Mouse (Mus musculus) cerebellum, adult (tissue): ENCODE data around the gene Ifit1bl1.
"Not testable (repeated sequence)": the region's sequence is repeated elsewhere in the genome, so short reads cannot be mapped to it uniquely, and the experiment has no call there.

Source experiments
- ATAC-seq: cut with Nextera tagmentation; 2 replicates; pipeline ENCODE4 v1.9.2; 2017; ENCODE audit warnings: mild to moderate bottlenecking, moderate library complexity, mixed read lengths; ENCODE audit not compliant: insufficient number of reproducible peaks, low FRiP score, low TSS enrichment

Gene Ifit1bl1

GRCm38 (mm10) chr19:34593456-34593855, 8.3 kb downstream of the Ifit1bl1 start:
- no peak for ATAC-seq

DNA sequence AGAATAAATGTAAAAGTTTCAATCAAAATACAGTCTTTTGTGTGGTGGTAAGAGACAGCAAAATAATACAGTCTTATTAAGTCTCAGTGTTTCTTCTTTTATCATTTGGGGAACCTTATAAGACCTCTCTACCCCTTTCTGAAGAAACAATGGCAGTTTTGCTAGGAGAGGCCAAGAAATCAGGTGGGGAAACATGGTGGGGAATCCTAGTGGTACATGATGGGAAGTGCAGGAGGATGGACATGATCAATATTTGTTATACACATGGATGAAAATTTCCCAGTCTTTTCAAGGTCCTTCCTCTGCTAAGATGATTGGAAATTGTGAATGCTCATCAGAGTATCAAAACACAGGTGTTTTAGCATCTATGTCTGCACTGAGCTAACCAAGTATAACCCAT, 12.8 kb downstream of the Ifit1bl1 start:
- ATAC-seq, result no peak

GRCm38 (mm10) chr19:34587898-34588692, 13.7 kb downstream of the Ifit1bl1 start:
- not testable (repeated sequence) for ATAC-seq

- not testable (repeated sequence) for ATAC-seq
Observed at GRCm38 (mm10) chr19:34585740-34586458, 15.9 kb downstream of the Ifit1bl1 start.

- ATAC-seq, result 0 out of 2 replicates have a peak, but pooled peaks have one; percentile 17
Observed at GRCm38 (mm10) chr19:34583126-34583766, 18.5 kb downstream of the Ifit1bl1 start, which contains the start of gene Ifit3. Ifit3 (plus strand) TSS chr19:34583531.

DNA sequence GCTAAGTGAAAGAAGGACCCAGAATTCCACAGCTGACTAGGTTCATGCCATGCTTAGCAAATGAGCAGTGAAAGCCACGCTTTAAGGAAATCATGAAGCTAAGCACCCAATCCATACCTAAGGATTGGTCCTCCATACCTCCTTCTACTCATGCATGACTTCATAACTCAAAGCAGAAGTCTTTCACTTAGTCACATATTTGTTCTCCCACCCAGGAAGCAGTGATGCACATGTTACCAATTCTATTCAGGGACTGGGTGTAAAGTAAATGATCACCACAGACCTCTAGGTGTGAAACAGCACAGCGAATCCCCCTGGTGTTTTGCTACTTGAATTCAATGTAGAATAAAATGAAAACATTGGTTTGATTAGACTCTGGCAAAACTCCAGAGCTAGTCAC, 19.1 kb downstream of the Ifit1bl1 start:
- not testable (repeated sequence) for ATAC-seq

DNA sequence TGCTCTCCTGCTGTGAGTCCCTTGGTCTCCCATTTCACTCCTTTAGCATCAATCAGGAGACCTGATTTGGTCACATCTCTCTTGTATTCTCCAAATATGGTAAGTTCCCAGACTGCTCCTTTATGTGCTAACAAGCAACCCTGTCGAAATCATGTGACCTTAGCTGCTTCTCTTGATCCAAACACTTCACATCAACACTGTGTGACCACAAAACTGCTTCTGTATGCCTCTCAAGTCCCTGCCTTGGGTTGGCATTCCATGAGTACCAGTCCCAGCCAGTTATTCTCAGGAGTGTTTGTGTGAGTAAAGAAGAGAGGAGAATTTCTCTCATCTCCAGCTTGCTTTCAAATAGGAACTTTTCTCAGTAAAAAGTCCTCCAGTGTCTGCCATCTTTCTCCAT, 24.6 kb downstream of the Ifit1bl1 start:
- no peak for ATAC-seq

DNA sequence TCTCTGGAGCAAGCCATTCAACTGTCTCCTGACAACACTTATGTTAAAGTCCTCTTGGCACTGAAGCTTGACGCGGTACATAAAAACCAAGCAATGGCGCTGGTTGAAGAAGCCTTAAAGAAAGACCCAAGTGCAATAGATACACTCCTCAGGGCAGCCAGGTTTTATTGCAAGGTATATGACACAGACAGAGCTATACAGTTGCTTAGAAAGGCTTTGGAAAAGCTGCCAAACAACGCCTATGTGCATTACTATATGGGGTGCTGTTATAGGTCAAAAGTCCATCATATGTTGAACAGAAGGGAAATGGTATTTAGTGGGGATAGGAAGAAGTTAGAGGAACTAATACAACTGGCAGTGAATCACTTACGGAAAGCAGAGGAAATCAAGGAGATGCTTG, 28.1 kb downstream of the Ifit1bl1 start:
- ATAC-seq, result no peak

- ATAC-seq, result no peak
Observed at GRCm38 (mm10) chr19:34571080-34571479, 30.7 kb downstream of the Ifit1bl1 start.

GRCm38 (mm10) chr19:34569896-34570476, 31.8 kb downstream of the Ifit1bl1 start:
- ATAC-seq, result no peak; the same call in 1 of the 2 replicates

- no peak for ATAC-seq
Observed at GRCm38 (mm10) chr19:34568988-34569895, 32.5 kb downstream of the Ifit1bl1 start.

DNA sequence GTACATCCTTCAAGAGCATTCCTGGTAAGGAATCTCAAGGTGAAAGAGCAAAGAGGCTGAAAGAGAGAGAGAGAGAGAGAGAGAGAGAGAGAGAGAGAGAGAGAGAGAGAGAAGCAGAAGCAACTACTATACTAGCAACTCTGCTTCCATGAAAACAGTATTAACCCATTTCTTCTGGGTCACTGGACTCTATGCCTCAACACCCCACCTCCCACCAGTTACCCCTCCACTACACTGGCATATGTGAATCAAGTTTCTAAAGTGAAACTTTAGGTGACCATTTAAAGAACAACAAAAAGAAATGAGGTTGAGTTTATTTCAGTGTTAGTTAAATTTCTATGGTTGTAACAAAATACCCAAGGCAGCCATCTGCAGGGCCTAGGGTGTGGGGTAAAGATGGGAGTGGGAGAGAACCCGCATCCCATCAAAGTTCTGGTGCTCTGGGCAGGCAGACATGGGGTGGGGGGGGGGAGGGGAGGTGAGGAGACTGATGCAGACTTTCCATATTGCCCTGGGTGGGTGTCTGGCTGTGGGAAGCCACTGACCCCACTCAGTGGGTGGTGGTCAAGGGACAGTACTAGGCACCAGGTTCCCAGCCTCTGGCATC, 35.5 kb downstream of the Ifit1bl1 start:
- no peak for ATAC-seq

DNA sequence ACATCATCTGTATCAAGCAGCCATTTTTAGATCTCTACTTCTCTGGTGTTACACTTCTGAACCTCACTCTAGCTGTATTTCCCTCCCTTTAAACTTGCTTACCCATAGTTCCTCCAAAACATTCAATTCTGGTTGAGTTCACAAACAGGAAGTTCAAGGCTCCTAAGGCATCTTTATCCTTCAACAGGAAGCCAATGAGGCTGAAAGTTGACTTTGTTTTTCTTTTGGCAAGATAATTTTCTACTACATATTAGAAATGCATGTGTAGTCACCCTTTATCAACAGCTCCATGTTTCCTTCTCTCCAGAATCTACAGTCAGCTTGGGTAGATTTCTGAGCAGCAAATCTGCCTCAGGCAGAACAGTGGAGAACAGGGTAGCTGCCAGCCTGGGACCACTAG, 39.2 kb downstream of the Ifit1bl1 start:
- no peak for ATAC-seq

GRCm38 (mm10) chr19:34556621-34557020, 45.1 kb downstream of the Ifit1bl1 start:
- no peak for ATAC-seq

DNA sequence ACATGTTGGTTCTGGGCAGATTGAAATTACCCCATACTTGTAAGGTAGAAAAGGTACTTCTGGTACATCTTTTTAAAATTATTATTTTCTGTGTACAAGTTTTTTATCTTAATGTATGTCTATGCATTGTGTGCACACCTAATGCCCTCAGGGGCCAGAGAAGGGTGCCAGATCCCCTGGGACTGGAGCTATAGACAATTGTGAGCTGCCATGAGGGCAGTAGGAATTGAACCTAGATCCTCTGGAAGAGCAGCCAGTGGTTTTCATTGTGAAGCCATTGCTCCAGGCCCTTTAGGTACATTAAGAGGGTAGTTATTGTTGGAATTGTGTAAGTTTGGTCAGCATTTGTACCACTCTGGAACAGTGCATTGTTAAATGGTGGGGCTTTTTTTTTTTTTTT, 47.7 kb downstream of the Ifit1bl1 start:
- ATAC-seq, result no peak

DNA sequence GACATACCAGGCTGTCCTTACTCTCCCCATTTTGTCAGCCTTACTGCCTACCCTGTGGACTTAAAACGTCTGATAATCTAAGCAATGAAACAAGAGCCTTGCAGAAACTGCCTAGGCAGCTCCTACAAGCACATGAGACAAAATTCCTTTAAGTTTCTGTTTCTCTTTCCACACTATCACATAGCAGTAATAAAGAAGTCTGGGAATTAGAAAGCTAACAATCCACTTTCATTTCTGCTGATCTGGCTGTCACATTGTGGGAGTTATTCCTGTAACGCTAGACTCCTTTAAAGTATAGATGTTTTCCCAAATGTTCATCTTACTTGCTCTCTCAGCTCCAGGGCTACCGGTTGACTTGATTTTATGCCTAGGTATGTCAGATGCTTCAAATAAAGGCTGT, 48.2 kb downstream of the Ifit1bl1 start:
- no peak for ATAC-seq

GRCm38 (mm10) chr19:34553021-34553420, 48.7 kb downstream of the Ifit1bl1 start:
- no peak for ATAC-seq

DNA sequence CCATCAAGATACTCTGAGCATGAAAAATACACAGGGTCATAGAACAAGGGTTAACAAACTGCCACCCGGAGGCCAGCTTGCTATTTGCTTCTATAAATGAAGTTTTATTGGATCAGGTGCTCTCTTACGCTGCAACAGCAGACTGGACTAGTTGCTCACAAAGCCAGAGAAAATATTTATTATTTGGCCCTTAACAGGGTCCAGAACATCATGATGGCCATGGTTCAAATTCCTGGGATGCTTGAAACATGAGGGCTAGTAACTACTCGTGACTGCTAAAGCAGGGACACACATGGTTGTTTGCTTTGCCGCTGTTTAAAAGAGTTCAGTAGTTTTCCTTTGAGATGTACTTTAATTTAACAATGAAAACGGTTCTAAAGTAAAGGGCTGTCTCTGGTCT, 49.8 kb downstream of the Ifit1bl1 start:
- no peak for ATAC-seq

GRCm38 (mm10) chr19:34550534-34551223, 51.1 kb downstream of the Ifit1bl1 start, which contains the start of gene Ifit2:
Ifit2 (plus strand) TSS chr19:34550694.
- peak; percentile 91 for ATAC-seq
